Mouse (Mus musculus) kidney, embryonic 14.5 days (tissue): Measurements from ENCODE around the gene Klra17. TPM values are rescaled to one million over a fixed set of nuclear protein-coding genes. Genes with fewer than 3 reads are reported as not detected.
"Not testable (repeated sequence)": the region's sequence is repeated elsewhere in the genome, so short reads cannot be mapped to it uniquely, and the experiment has no call there.

ENCODE experiments used
- ATAC-seq: fragments of 200-750 bp; cut with Nextera tagmentation; 2 replicates; pipeline ENCODE4 v1.8.0; 2017; ENCODE audit warnings: moderate number of reproducible peaks, mild to moderate bottlenecking, moderate TSS enrichment, moderate library complexity; ENCODE audit not compliant: low FRiP score, low TSS enrichment
- H3K27ac ChIP-seq: fragments of 300-500 bp; sonication (generic); 2 replicates; pipeline ENCODE4 v1.5.1; 2014; ENCODE audit warnings: low read depth, mild to moderate bottlenecking, low read length, moderate library complexity, mixed read lengths
- H3K27me3 ChIP-seq: fragments of 300-500 bp; sonication (generic); 2 replicates; pipeline ENCODE4 v1.6.1; 2014; ENCODE audit warnings: mild to moderate bottlenecking, low read length; ENCODE audit not compliant: control insufficient read depth, insufficient read depth
- H3K36me3 ChIP-seq: fragments of 300-500 bp; sonication (generic); 2 replicates; pipeline ENCODE4 v1.6.1; 2014; ENCODE audit warnings: low read length, mixed read lengths; ENCODE audit not compliant: control insufficient read depth, insufficient read depth
- H3K4me1 ChIP-seq: fragments of 300-500 bp; sonication (generic); 2 replicates; pipeline ENCODE4 v1.6.1; 2014; ENCODE audit warnings: low read length, mixed read lengths; ENCODE audit not compliant: control insufficient read depth, insufficient read depth
- H3K4me2 ChIP-seq: fragments of 300-500 bp; sonication (generic); replicated peaks from 2 replicates; pipeline ENCODE4 v1.6.1; 2014; ENCODE audit warnings: low read depth, mild to moderate bottlenecking, low read length
- H3K4me3 ChIP-seq: fragments of 300-500 bp; sonication (generic); 2 replicates; pipeline ENCODE4 v1.5.1; 2014; ENCODE audit warnings: mild to moderate bottlenecking, low read length
- H3K9ac ChIP-seq: fragments of 300-500 bp; sonication (generic); 2 replicates; pipeline ENCODE4 v1.6.1; 2014; ENCODE audit warnings: low read depth, mild to moderate bottlenecking, low read length, moderate library complexity
- H3K9me3 ChIP-seq: fragments of 300-500 bp; sonication (generic); 2 replicates; pipeline ENCODE4 v1.6.1; 2016; ENCODE audit warnings: low read length; ENCODE audit not compliant: control insufficient read depth
- WGBS: fragments of 180-500 bp; shearing (Covaris S2); extraction: QIAGEN DNeasy Blood & Tissue Kit; methylation state at CpG from one replicate; pipeline ENCODE4 v1.1.7; 2014; 5-methylcytosine and 5-hydroxymethylcytosine counted together
- polyA plus RNA-seq: library from polyadenylated mRNA; unstranded; fragments of >200 nt; fragmentation: Nextera tagmentation; extraction: Ambion mirVana; gene quantifications from 2 replicates; pipeline ENCODE4 v1.2.1, GENCODE M21; 2014

Gene Klra17
- polyA plus RNA-seq, result not detected in 2 replicates

DNA sequence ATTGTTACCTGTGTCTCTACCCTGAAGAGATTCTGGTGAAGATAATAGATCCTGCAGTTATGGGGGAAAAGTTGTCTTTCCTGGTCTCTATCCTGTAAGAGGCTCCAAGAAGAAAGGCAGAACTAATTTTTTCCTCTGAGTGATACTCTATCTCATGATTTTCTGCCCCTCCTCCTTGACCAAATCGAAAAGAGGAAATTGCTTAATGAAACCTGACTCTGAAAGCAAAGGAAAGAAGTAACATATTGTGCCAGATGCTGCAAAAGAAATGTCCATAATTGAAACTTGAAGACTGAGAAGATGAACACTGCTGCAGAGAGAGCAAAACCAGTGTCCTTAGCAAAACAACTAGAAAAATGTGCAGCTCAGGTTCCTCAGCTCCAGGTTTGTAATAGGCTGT, at the start of gene Klra17:
TSS of gene Klra17 (minus strand) at position 124 of the 400 bp plus-strand sequence.
- Histone ChIP-seq H3K4me3 (no peak within 1 kb of the TSS), H3K4me2 (no peak within 1 kb of the TSS), H3K4me1 (no peaks in the 10 kb centered on the region), H3K27me3 (no peaks in the 10 kb centered on the region), H3K27ac (no peak within 1 kb of the TSS), H3K36me3 (no peaks in the 10 kb centered on the region), H3K9me3 (0 out of 2 replicates have a peak, but pooled peaks cover 7% of the 10 kb centered on the region), H3K9ac (no peak within 1 kb of the TSS)
- WGBS, result 56% methylated on average over 1 of the region's 1 CpGs
- ATAC-seq, result no peak

DNA sequence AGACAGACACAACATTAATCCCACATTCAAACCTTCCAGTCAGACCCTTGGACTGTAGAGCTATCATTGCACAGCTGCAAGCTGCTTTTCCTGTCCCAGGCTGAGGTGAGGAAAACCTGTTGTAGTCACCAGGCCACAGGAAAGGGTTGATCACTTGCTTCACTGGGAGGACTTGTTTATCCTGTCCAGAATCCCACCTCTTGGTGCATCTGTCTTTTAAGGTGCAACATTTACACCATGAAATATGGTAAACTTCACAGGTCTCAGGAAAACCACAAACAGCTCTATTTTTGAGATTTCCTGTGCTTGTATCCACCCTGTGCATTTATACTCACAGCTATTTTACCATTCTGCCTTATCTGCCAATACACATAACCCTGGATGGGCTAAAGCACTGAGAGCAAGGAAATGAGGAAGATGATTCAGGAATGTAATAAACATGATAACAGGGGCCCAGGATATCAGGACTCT, 41.0 kb upstream of the Klra17 start, which contains the start of gene Klra5:
TSS of gene Klra5 (minus strand) at position 175 of the 471 bp plus-strand sequence.
- not testable (repeated sequence) for H3K4me1 ChIP-seq

DNA sequence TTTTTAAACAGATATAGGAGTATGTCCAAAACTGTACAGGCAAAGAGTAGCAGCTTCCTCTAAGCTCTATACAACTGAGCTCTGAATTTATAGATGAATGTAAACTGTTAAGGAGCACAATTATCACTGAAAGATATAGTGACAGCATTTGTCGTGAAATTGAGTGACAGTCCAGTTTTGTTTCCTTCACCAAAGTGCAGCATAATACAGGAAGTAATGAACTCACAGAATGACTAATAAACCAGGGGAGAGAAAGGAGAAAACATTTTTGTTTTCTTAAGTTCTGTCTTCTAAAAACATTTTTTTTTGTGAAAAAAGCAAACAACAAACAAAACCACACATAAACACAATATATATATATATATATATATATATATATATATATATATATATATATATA, 40.5 kb upstream of the Klra17 start:
- ATAC-seq, result no peak
- Histone ChIP-seq H3K36me3 (no peaks in the 10 kb centered on the region), H3K4me3 (no peak overlapping the region), H3K27me3 (no peaks in the 10 kb centered on the region), H3K4me1 (no peaks in the 10 kb centered on the region), H3K9ac (no peak overlapping the region), H3K27ac (no peak overlapping the region), H3K4me2 (no peak overlapping the region), H3K9me3 (0 out of 2 replicates have a peak, but pooled peaks cover 2% of the 10 kb centered on the region)
- WGBS, result 86% methylated on average over 1 of the region's 1 CpGs

More for the DNA sequence above, 41.0 kb upstream of the Klra17 start, which contains the start of gene Klra5:
- H3K9ac ChIP-seq, H3K4me3 ChIP-seq, H3K27ac ChIP-seq, ATAC-seq, H3K27me3 ChIP-seq, H3K9me3 ChIP-seq, H3K4me2 ChIP-seq, H3K36me3 ChIP-seq: not testable (repeated sequence)

DNA sequence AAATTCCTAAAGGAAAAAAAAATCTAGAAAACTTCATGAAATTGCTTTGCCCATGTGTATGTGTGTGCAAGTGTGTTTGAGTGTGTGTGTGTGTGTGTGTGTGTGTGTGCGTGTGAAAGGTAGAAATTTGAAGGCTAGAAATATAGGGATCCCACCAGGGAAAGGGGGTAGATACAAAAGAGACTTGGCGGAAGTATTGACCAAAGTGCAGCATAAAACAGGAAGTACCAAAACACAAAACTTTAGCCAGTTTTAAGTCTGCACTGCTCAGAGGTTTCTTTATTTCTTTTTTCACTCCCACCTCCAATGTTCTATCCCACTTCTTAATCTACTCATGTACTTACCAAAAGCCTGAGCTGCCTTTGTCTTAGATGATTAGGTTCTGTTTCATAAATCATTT, 6.1 kb upstream of the Klra17 start:
- H3K9me3 ChIP-seq, result 0 out of 2 replicates have a peak, but pooled peaks cover 7% of the 10 kb centered on the region
- ATAC-seq, result no peak
- H3K4me2 ChIP-seq, result no peak overlapping the region
- no peak overlapping the region for H3K27ac ChIP-seq
- H3K4me1 ChIP-seq, result no peaks in the 10 kb centered on the region
- 77% methylated on average over 2 of the region's 2 CpGs for WGBS
- H3K4me3 ChIP-seq, result no peak overlapping the region
- H3K36me3 ChIP-seq, result no peaks in the 10 kb centered on the region
- no peak overlapping the region for H3K9ac ChIP-seq
- H3K27me3 ChIP-seq, result no peaks in the 10 kb centered on the region

DNA sequence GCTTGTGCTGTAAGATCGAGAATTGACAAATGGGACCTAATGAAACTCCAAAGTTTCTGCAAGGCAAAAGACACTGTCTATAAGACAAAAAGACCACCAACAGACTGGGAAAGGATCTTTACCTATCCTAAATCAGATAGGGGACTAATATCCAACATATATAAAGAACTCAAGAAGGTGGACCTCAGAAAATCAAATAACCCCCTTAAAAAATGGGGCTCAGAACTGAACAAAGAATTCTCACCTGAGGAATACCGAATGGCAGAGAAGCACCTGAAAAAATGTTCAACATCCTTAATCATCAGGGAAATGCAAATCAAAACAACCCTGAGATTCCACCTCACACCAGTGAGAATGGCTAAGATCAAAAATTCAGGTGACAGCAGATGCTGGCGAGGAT, 14.1 kb downstream of the Klra17 start, which contains the start of gene Gm17631:
TSS of gene Gm17631 (plus strand) at position 301 of the 400 bp plus-strand sequence.
- no CpG with 5 or more reads among the region's 3 CpGs for WGBS
- not testable (repeated sequence) for H3K4me2 ChIP-seq, H3K4me1 ChIP-seq, H3K27me3 ChIP-seq, H3K4me3 ChIP-seq, H3K9me3 ChIP-seq, ATAC-seq, H3K36me3 ChIP-seq, H3K9ac ChIP-seq, H3K27ac ChIP-seq

DNA sequence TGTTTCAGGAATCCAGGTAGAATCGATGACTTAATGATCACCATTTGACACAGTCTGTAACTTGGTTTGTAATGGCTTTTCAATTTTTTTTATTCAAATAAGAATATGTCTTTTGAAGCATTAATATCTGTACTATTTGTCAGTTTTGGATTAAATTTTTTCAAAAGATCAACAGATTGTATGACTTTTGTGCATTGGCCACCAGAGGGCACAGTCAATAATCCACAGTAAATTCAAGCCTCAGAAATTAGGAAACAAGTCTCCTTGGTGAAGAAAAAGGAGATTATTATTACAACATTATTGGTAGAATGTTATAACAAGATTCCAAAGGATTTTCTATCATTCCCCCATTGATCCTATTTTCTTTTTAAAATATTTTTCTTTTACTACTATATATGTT, 50.9 kb downstream of the Klra17 start:
- ATAC-seq, result no peak
- no peaks in the 10 kb centered on the region for H3K36me3 ChIP-seq
- no peak overlapping the region for H3K4me3 ChIP-seq
- H3K4me1 ChIP-seq, result no peaks in the 10 kb centered on the region
- H3K9ac ChIP-seq, result no peak overlapping the region
- WGBS, result 97% methylated on average over 1 of the region's 1 CpGs
- H3K27me3 ChIP-seq, result no peaks in the 10 kb centered on the region
- H3K27ac ChIP-seq, result no peak overlapping the region
- H3K4me2 ChIP-seq, result no peak overlapping the region
- no peaks in the 10 kb centered on the region; the same call in 1 of the 2 replicates for H3K9me3 ChIP-seq

DNA sequence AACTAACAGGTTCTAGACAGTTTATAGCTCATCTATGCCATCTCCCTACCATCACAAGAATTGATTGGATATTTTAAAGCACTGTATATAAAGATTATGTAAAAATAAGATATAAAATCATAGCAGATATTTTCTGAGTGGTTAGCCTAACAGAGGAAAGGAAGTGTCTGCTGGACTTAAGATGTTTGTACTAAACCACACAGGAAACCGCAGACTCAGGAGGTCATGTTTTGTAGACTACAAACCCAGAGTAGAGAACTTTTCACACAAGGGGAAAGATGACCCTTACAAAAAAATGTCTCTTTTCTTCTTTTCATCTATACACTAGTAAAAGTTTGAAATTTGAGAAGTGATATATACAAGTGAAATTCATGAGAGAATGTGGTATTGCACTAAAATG, 52.5 kb downstream of the Klra17 start:
- no peaks in the 10 kb centered on the region for H3K4me1 ChIP-seq
- no peak overlapping the region for H3K4me3 ChIP-seq
- H3K27ac ChIP-seq, result no peak overlapping the region
- no peak for ATAC-seq
- H3K9ac ChIP-seq, result no peak overlapping the region
- H3K36me3 ChIP-seq, result no peaks in the 10 kb centered on the region
- WGBS, result 90% methylated on average over 1 of the region's 1 CpGs
- H3K4me2 ChIP-seq, result no peak overlapping the region
- no peaks in the 10 kb centered on the region; the same call in 1 of the 2 replicates for H3K9me3 ChIP-seq
- no peaks in the 10 kb centered on the region for H3K27me3 ChIP-seq

DNA sequence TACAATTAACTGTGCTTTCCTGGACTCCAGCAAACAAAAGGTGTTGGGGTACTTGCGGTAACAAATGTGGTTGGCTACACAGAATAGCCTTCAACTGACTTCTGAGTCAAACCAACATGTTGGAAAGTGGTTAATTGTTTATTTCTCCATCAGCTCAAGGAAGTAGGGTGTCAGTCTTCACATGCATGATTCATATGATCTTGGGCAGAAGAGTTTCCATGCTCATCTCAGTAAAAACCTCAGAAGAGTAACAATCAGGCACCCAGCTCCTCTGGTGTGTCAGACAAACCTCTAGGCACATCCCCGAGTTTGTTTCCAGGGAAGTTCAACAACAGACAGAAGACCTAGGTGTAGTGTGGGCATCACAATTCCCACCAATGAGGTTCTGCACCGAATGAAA, 58.7 kb downstream of the Klra17 start:
- H3K27ac ChIP-seq, result no peak overlapping the region
- H3K9ac ChIP-seq, result no peak overlapping the region
- no peak for ATAC-seq
- H3K4me2 ChIP-seq, result no peak overlapping the region
- no peaks in the 10 kb centered on the region for H3K9me3 ChIP-seq
- no peaks in the 10 kb centered on the region for H3K36me3 ChIP-seq
- no peak overlapping the region for H3K4me3 ChIP-seq
- no peaks in the 10 kb centered on the region for H3K4me1 ChIP-seq
- 72% methylated on average over 3 of the region's 3 CpGs for WGBS
- no peaks in the 10 kb centered on the region for H3K27me3 ChIP-seq

DNA sequence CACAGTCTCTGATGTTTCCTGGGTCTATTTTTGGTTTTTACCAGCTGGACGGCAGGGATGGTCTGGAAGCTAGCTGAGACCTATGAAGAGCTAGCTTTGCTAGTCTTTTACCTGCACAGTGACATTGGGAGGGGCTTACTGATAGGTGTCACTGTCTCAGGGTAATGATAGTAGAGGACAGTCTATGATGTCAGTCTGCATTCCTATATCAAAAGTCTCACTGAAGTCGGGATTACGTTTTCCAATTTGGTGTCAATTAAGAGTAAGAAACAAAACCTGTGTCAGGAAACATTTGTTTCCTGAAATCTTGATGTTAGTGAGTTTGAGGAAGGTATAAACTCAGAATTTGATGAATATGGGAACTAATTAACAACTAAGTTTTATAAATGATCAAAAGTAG, 92.3 kb downstream of the Klra17 start, which contains the start of gene Gm156:
TSS of gene Gm156 (minus strand) at position 101 of the 400 bp plus-strand sequence.
- H3K9ac ChIP-seq, H3K27ac ChIP-seq, H3K4me3 ChIP-seq, H3K9me3 ChIP-seq, H3K4me2 ChIP-seq, H3K27me3 ChIP-seq, H3K36me3 ChIP-seq, H3K4me1 ChIP-seq, ATAC-seq: not testable (repeated sequence)
- WGBS, result 94% methylated on average over 3 of the region's 3 CpGs
